Mouse (Mus musculus) T-cell, adult 2 months (primary cell): ENCODE measurements around the gene Zbtb46.

ENCODE experiments used
- DNase-seq: peaks from one replicate; pipeline ENCODE4 v3.0.0; 2022; ENCODE audit warnings: low spot score

Gene Zbtb46

GRCm38 (mm10) chr2:181459153-181459672 lies at the start of gene Zbtb46:
TSS of gene Zbtb46 (minus strand) at chr2:181459426.
- no peak for DNase-seq

- no peak for DNase-seq
Observed at GRCm38 (mm10) chr2:181498644-181499043, 39.4 kb upstream of the Zbtb46 start.

GRCm38 (mm10) chr2:181497548-181497875 lies 38.3 kb upstream of the Zbtb46 start:
- peak; percentile 73 for DNase-seq

- peak; percentile 93 for DNase-seq
Observed at GRCm38 (mm10) chr2:181496831-181497547, 37.8 kb upstream of the Zbtb46 start, which contains the start of gene Tpd52l2. TSS of gene Tpd52l2 (plus strand) at chr2:181497142.

GRCm38 (mm10) chr2:181496281-181496680 lies 37.1 kb upstream of the Zbtb46 start:
- DNase-seq, result peak; percentile 73

- DNase-seq, result peak; percentile 23
Observed at GRCm38 (mm10) chr2:181495845-181496244, 36.6 kb upstream of the Zbtb46 start.

- no peak for DNase-seq
Observed at GRCm38 (mm10) chr2:181494266-181494945, 35.2 kb upstream of the Zbtb46 start.

GRCm38 (mm10) chr2:181493156-181493927 lies 34.1 kb upstream of the Zbtb46 start, which contains the start of gene Abhd16b:
TSS of gene Abhd16b (plus strand) at chr2:181493206.
- DNase-seq, result no peak

- no peak for DNase-seq
Observed at GRCm38 (mm10) chr2:181492206-181492605, 33.0 kb upstream of the Zbtb46 start.

- DNase-seq, result peak; percentile 48
Observed at GRCm38 (mm10) chr2:181491432-181492205, 32.4 kb upstream of the Zbtb46 start.

GRCm38 (mm10) chr2:181487338-181488277 lies 28.4 kb upstream of the Zbtb46 start:
- DNase-seq, result no peak

- DNase-seq, result no peak
Observed at GRCm38 (mm10) chr2:181485741-181486140, 26.5 kb upstream of the Zbtb46 start.

- DNase-seq, result no peak
Observed at GRCm38 (mm10) chr2:181484456-181485233, 25.4 kb upstream of the Zbtb46 start.

- DNase-seq, result peak; percentile 79
Observed at GRCm38 (mm10) chr2:181483562-181484318, 24.5 kb upstream of the Zbtb46 start.

GRCm38 (mm10) chr2:181483120-181483519 lies 23.9 kb upstream of the Zbtb46 start:
- DNase-seq, result no peak

- no peak for DNase-seq
Observed at GRCm38 (mm10) chr2:181472256-181472827, 13.1 kb upstream of the Zbtb46 start.

- DNase-seq, result no peak
Observed at GRCm38 (mm10) chr2:181471246-181471645, 12.0 kb upstream of the Zbtb46 start.

GRCm38 (mm10) chr2:181470285-181470684 lies 11.1 kb upstream of the Zbtb46 start:
- DNase-seq, result no peak

- DNase-seq, result no peak
Observed at GRCm38 (mm10) chr2:181465423-181465822, 6.2 kb upstream of the Zbtb46 start.
